Mouse (Mus musculus) limb, embryonic 12.5 days (tissue): ENCODE results near the gene Ttyh3. TPM values are rescaled to one million over a fixed set of nuclear protein-coding genes. Genes with fewer than 3 reads are reported as not detected.

Source experiments
- ATAC-seq: fragments of 200-750 bp; cut with Nextera tagmentation; 2 replicates; pipeline ENCODE4 v1.8.0; 2017; ENCODE audit warnings: low read depth, moderate TSS enrichment; ENCODE audit not compliant: insufficient number of reproducible peaks, insufficient read depth, low FRiP score, low TSS enrichment
- H3K27ac ChIP-seq: fragments of 300-500 bp; sonication (generic); 2 replicates; pipeline ENCODE4 v1.5.1; 2016; ENCODE audit warnings: mild to moderate bottlenecking, moderate library complexity
- H3K27me3 ChIP-seq: fragments of 300-500 bp; sonication (generic); 2 replicates; pipeline ENCODE4 v1.6.1; 2016; ENCODE audit warnings: mild to moderate bottlenecking, moderate library complexity
- H3K36me3 ChIP-seq: fragments of 300-500 bp; sonication (generic); 2 replicates; pipeline ENCODE4 v1.6.1; 2016; ENCODE audit warnings: mild to moderate bottlenecking, moderate library complexity
- H3K4me1 ChIP-seq: fragments of 300-500 bp; sonication (generic); replicated peaks from 2 replicates; pipeline ENCODE4 v1.6.1; 2016
- H3K4me2 ChIP-seq: fragments of 300-500 bp; sonication (generic); 2 replicates; pipeline ENCODE4 v1.6.1; 2016; ENCODE audit warnings: mild to moderate bottlenecking, moderate library complexity
- H3K4me3 ChIP-seq: fragments of 300-500 bp; sonication (generic); replicated peaks from 2 replicates; pipeline ENCODE4 v1.5.1; 2016; ENCODE audit warnings: mild to moderate bottlenecking
- H3K9ac ChIP-seq: fragments of 300-500 bp; sonication (generic); replicated peaks from 2 replicates; pipeline ENCODE4 v1.6.1; 2016; ENCODE audit warnings: mild to moderate bottlenecking, moderate library complexity
- H3K9me3 ChIP-seq: fragments of 300-500 bp; sonication (generic); 2 replicates; pipeline ENCODE4 v1.6.1; 2016; ENCODE audit warnings: mild to moderate bottlenecking, moderate library complexity
- WGBS: fragments of 180-500 bp; shearing (Covaris S2); methylation state at CpG from one replicate; pipeline ENCODE4 v1.1.7; 2016; 5-methylcytosine and 5-hydroxymethylcytosine counted together
- polyA plus RNA-seq: library from polyadenylated mRNA; unstranded; fragments of >200 nt; fragmentation: Nextera tagmentation; extraction: Ambion mirVana; gene quantifications from 2 replicates; pipeline ENCODE4 v1.2.1, GENCODE M21; 2016

The Ttyh3 gene
- polyA plus RNA-seq: 48.8 and 58.0 TPM in 2 replicates

GRCm38 (mm10) chr5:140648519-140649100, at the start of gene Ttyh3:
Gene Ttyh3, minus strand, starts transcription at chr5:140649031.
- peak; percentile 66 for ATAC-seq
- H3K27ac ChIP-seq: peak within 1 kb of the TSS; percentile 88
- H3K4me1 ChIP-seq: peaks cover 44% of the 10 kb centered on the region
- peak within 1 kb of the TSS; percentile 97 for H3K4me2 ChIP-seq
- peak within 1 kb of the TSS; percentile 99 for H3K9ac ChIP-seq
- peak within 1 kb of the TSS; percentile 96 for H3K4me3 ChIP-seq
- under 1% methylated on average over 34 of the region's 62 CpGs for WGBS
- H3K36me3 ChIP-seq: peaks cover 28% of the 10 kb centered on the region
- no peaks in the 10 kb centered on the region for H3K9me3 ChIP-seq
- H3K27me3 ChIP-seq: no peaks in the 10 kb centered on the region

- ATAC-seq: no peak
- Histone ChIP-seq H3K27ac (no peak overlapping the region), H3K9ac (no peak overlapping the region), H3K4me2 (no peak overlapping the region), H3K9me3 (no peaks in the 10 kb centered on the region), H3K36me3 (peaks cover 70% of the 10 kb centered on the region), H3K4me3 (no peak overlapping the region), H3K27me3 (no peaks in the 10 kb centered on the region), H3K4me1 (peaks cover 5% of the 10 kb centered on the region)
- WGBS: 85% methylated on average over 7 of the region's 7 CpGs
Measured at GRCm38 (mm10) chr5:140695987-140696386, 47.2 kb upstream of the Ttyh3 start.

GRCm38 (mm10) chr5:140688434-140688833, 39.6 kb upstream of the Ttyh3 start:
- no peak overlapping the region for H3K4me2 ChIP-seq
- no peaks in the 10 kb centered on the region for H3K9me3 ChIP-seq
- no peak for ATAC-seq
- H3K36me3 ChIP-seq: peaks cover 82% of the 10 kb centered on the region
- no peaks in the 10 kb centered on the region for H3K27me3 ChIP-seq
- H3K27ac ChIP-seq: no peak overlapping the region
- H3K4me1 ChIP-seq: no peaks in the 10 kb centered on the region
- H3K4me3 ChIP-seq: no peak overlapping the region
- 69% methylated on average over 3 of the region's 3 CpGs for WGBS
- H3K9ac ChIP-seq: no peak overlapping the region

- Histone ChIP-seq H3K4me2 (no peak overlapping the region), H3K9ac (no peak overlapping the region), H3K27ac (no peak overlapping the region), H3K4me1 (no peaks in the 10 kb centered on the region), H3K4me3 (no peak overlapping the region), H3K27me3 (no peaks in the 10 kb centered on the region), H3K36me3 (peaks cover 64% of the 10 kb centered on the region), H3K9me3 (no peaks in the 10 kb centered on the region)
- no peak for ATAC-seq
- WGBS: 69% methylated on average over 16 of the region's 16 CpGs
Measured at GRCm38 (mm10) chr5:140684343-140685148, 35.7 kb upstream of the Ttyh3 start.

- H3K9me3 ChIP-seq: no peaks in the 10 kb centered on the region
- no peak overlapping the region for H3K4me2 ChIP-seq
- H3K9ac ChIP-seq: no peak overlapping the region
- no peaks in the 10 kb centered on the region for H3K27me3 ChIP-seq
- H3K4me3 ChIP-seq: no peak overlapping the region
- 93% methylated on average over 6 of the region's 6 CpGs for WGBS
- H3K4me1 ChIP-seq: no peaks in the 10 kb centered on the region
- H3K36me3 ChIP-seq: peaks cover 60% of the 10 kb centered on the region
- ATAC-seq: no peak
- H3K27ac ChIP-seq: no peak overlapping the region
Measured at GRCm38 (mm10) chr5:140682113-140682512, 33.3 kb upstream of the Ttyh3 start.

GRCm38 (mm10) chr5:140680950-140681349, 32.1 kb upstream of the Ttyh3 start:
- ATAC-seq: no peak
- H3K36me3 ChIP-seq: peaks cover 60% of the 10 kb centered on the region
- 88% methylated on average over 1 of the region's 1 CpGs for WGBS

GRCm38 (mm10) chr5:140680051-140680450, 31.2 kb upstream of the Ttyh3 start:
- H3K36me3 ChIP-seq: peaks cover 60% of the 10 kb centered on the region
- H3K27ac ChIP-seq: no peak overlapping the region
- no peaks in the 10 kb centered on the region for H3K9me3 ChIP-seq
- WGBS: 84% methylated on average over 6 of the region's 6 CpGs
- no peak overlapping the region for H3K4me3 ChIP-seq
- H3K4me1 ChIP-seq: 0 out of 2 replicates have a peak, but pooled peaks cover 1% of the 10 kb centered on the region
- ATAC-seq: no peak
- no peaks in the 10 kb centered on the region for H3K27me3 ChIP-seq
- no peak overlapping the region for H3K4me2 ChIP-seq
- H3K9ac ChIP-seq: no peak overlapping the region

More at GRCm38 (mm10) chr5:140680950-140681349, 32.1 kb upstream of the Ttyh3 start:
- Histone ChIP-seq H3K9me3 (no peaks in the 10 kb centered on the region), H3K27me3 (no peaks in the 10 kb centered on the region), H3K27ac (no peak overlapping the region), H3K9ac (no peak overlapping the region), H3K4me1 (no peaks in the 10 kb centered on the region), H3K4me3 (no peak overlapping the region), H3K4me2 (no peak overlapping the region)

GRCm38 (mm10) chr5:140677137-140677536, 28.3 kb upstream of the Ttyh3 start:
- no peaks in the 10 kb centered on the region for H3K27me3 ChIP-seq
- H3K4me2 ChIP-seq: no peak overlapping the region
- peaks cover 68% of the 10 kb centered on the region for H3K36me3 ChIP-seq
- no peak for ATAC-seq
- H3K9ac ChIP-seq: no peak overlapping the region
- H3K9me3 ChIP-seq: no peaks in the 10 kb centered on the region
- 0 out of 2 replicates have a peak, but pooled peaks cover 5% of the 10 kb centered on the region for H3K4me1 ChIP-seq
- H3K4me3 ChIP-seq: no peak overlapping the region
- WGBS: 92% methylated on average over 6 of the region's 6 CpGs
- no peak overlapping the region for H3K27ac ChIP-seq

GRCm38 (mm10) chr5:140675640-140676039, 26.8 kb upstream of the Ttyh3 start:
- Histone ChIP-seq H3K4me2 (no peak overlapping the region), H3K4me3 (no peak overlapping the region), H3K9ac (no peak overlapping the region), H3K27ac (peak overlapping the region; percentile 59), H3K9me3 (no peaks in the 10 kb centered on the region), H3K27me3 (no peaks in the 10 kb centered on the region), H3K4me1 (0 out of 2 replicates have a peak, but pooled peaks cover 5% of the 10 kb centered on the region), H3K36me3 (peaks cover 75% of the 10 kb centered on the region)
- 76% methylated on average over 11 of the region's 11 CpGs for WGBS
- no peak for ATAC-seq

GRCm38 (mm10) chr5:140675079-140675478, 26.2 kb upstream of the Ttyh3 start:
- Histone ChIP-seq H3K4me1 (0 out of 2 replicates have a peak, but pooled peaks cover 5% of the 10 kb centered on the region), H3K27me3 (no peaks in the 10 kb centered on the region), H3K9ac (no peak overlapping the region), H3K27ac (peak overlapping the region; percentile 59; the same call in 1 of the 2 replicates), H3K9me3 (no peaks in the 10 kb centered on the region), H3K4me3 (no peak overlapping the region), H3K4me2 (no peak overlapping the region), H3K36me3 (peaks cover 80% of the 10 kb centered on the region)
- no peak; the same call in 1 of the 2 replicates for ATAC-seq
- WGBS: 63% methylated on average over 11 of the region's 11 CpGs

- Histone ChIP-seq H3K4me2 (no peak overlapping the region), H3K4me1 (0 out of 2 replicates have a peak, but pooled peaks cover 5% of the 10 kb centered on the region), H3K27me3 (no peaks in the 10 kb centered on the region), H3K36me3 (peaks cover 83% of the 10 kb centered on the region), H3K4me3 (no peak overlapping the region), H3K27ac (no peak overlapping the region), H3K9ac (no peak overlapping the region), H3K9me3 (peaks cover 3% of the 10 kb centered on the region)
- WGBS: 90% methylated on average over 17 of the region's 17 CpGs
- no peak for ATAC-seq
Measured at GRCm38 (mm10) chr5:140674036-140674435, 25.2 kb upstream of the Ttyh3 start.
